Mouse (Mus musculus): ENCODE data around the gene Gm10282.

Gm10282 gene

DNA sequence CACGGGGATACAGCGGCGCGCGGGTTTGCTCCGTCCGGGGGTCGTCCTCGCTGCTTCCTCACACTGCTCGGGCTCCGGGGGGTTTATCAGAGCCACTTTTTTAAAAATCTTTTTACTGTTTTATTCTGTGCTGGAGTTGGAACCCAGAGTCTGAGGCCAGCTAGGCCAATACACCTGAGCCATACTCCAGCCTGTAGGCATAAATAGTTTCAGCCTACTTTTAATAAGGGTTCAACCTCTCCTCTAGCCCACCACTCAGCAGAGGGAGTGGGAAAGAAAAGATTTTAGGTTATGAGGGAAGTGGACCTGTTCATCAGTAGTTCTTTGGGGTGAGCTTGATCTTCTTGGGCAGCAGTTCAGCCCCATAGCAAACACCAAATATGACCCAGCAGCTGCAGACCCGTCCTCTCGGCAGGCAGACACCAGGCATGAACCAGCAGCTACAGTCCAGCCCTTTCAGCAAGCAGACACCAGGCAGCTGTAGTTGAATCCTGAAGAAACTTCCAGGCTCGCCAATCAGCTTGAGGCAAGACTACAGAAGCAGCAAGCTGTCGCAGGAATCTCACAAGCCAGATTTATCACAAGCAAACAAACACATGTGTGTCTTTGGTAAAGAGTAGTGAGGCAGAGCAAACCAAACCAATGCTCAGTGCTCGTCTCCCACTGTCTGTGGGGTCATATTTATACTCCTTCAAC, at the start of gene Gm10282:
Gene Gm10282 (minus strand): TSS at position 51 of the 696 bp plus-strand sequence.
- DNase-seq, result no peak

DNA sequence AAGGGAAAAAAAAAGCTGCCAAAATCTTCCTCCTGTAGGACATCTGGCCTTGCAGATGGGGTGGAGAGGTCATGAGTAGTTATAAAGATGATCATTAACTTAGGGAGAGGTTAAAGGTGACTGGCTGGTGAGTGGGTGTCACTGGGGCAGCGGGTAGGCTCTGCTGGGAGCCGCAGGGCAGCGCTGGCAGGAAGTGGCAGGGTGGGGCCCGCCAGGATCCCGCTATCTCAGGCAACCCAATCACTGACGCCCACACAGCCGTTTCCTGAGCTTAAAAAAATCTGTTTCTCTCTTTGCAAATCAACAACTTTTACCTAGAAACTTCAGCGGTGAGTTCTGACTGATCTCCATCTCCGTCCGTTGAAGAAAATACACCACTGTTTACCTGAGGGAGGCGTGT, 49.2 kb upstream of the Gm10282 start:
- DNase-seq, result peak; percentile 45 to 72

DNA sequence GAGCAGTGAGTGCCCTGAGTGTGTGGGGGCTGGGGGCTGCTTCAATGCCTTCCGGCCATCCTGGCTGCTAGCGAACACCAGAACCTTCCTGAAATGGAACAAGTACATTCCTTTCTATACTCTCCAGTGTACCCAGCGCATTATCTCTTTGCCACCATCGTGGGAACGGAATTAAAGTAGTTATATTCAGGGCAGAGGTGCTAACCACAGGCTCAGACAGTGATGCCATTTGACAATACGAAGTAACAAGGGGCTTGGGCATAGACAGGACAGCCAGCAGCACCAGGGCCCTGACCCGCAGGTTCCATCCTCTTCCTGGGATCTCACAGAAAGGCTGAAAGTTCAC, 48.6 kb upstream of the Gm10282 start:
- DNase-seq, result no peak

DNA sequence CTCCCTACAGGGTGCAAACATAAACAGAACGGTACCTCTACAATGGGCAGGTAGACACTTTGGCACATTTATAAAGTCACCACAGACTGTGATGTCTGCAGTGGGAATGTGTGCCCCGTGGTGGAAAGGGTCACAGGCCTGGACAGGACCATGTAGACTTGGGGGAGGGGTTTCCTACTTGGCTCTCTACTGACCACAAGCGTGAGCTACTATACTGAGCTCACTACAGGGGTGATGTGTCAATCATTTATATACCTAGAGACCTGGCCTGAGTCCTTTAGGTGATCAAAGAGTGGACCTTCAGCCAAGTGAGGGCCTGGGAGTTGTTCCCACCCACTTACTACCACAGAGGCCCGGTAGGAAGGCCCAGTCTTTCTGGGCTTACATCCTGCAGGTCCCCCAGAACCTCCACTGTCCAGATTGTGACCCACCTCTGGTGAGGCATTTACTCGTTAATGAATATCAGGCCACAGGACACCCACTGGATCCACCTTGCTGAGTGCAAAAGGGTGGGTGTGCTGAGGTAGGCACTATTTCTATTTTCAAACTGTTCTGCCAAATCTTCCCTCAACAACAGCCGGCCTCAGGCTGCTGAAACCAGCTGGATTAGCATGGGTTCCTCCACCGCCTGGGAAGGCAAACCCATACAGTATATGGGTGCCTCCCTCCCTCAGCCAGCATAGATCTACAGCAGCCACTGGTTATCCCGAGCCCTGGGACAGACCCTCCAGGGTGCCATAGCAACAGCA, 48.1 kb upstream of the Gm10282 start:
- no peak for DNase-seq

DNA sequence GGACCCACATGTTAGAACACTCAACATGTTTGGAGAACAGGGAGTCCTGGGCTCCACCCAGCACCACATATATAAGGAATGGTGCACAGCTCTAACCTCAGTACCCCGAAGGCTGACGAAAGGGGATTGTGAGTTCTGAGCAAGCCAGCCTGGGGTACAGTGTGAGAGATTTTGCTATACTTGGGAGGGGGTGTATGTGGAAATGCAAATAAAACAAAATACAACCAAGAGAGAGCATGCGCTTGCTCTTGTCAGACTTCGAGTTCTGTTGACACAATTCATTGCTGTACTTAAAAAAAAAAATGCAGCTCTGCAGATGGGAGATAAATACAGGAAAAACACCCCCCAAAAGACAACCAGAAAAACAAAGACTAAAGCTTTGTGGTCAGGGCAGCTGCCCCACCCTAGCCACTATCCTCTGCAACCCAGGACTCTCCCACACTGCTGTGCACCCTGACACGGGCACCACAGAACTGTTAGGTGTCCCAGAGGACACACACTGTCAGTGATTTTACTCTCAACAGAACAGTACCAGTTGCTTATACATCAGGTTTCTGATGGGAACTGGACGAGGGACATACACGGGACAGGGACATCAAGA, 46.4 kb upstream of the Gm10282 start:
- DNase-seq, result no peak

DNA sequence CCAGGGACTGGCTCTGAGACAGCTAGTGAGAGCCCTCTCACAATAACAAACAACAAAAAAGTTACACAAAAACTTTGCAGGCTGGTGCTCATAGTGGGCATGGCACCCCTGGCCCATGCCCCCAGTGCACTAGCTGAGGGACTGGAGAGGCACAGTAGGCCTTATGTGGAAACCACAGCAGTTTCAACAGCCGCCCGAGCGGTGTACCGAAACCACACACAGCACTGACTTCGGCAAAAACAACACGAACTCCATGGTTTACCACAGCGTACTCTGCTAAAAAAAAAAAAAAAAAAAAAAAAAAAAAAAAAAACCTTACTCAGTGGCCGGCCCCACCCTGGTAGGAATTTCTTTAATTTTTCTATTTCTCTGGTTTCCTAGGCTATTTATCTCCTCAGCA, 45.7 kb upstream of the Gm10282 start:
- DNase-seq, result peak; percentile 51 to 74

DNA sequence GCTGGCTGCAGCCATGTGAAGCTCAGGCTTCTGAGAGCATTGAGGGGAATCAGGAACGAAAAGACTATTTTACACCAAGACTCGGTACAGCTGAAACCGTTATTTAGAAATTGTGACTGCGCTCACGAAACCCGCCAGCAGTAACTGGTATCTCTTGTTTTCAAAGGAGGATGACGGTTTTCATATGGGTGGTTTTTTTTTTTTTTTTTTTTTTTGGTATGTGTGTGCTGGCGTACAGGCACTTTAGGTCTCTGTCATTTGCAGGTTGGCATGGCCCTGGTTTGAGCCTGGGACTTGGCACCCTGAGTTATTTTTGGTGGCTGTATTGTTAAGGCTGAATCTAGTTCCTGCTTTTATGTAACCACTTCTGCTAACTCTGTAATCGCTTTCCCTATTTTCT, 44.8 kb upstream of the Gm10282 start:
- no peak for DNase-seq

DNA sequence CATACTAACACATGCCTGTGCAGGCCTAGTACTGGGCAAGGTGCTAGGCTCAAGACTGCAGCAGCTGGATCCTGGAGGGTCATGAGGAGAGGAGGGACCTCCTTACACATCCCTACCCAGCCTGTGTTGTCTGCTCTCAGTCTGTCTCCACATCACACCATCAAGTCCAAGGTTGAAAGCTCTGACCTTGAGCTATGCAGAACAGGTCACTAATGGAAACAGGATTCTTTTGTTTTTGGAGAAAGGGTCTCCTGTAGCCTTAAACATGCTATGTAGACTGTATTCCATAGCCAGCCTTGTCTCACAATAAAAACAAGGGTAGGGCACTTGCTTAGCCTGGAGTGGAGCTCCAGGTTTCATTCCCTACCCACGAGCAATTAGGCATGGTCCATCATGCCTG, 43.9 kb upstream of the Gm10282 start:
- DNase-seq, result no peak

DNA sequence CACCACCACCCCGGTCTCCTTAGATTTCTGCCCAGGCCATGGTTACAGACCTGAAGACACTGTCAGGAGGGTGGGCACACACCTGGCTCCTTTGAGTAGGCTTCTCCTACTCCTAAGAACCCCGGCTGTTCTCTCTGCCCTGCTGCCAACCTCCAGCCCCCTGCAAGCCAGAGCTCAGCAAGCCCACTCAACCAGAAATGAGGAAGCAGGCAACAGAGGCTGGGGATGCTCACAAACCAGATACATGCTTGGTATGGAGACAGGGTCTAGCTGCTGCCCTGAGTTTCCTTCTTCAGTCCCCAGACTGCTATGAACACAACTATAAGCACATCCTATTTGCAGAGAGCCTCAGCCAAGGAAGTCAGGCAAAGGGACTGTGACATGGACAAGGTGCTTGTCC, 43.1 kb upstream of the Gm10282 start:
- no peak for DNase-seq

DNA sequence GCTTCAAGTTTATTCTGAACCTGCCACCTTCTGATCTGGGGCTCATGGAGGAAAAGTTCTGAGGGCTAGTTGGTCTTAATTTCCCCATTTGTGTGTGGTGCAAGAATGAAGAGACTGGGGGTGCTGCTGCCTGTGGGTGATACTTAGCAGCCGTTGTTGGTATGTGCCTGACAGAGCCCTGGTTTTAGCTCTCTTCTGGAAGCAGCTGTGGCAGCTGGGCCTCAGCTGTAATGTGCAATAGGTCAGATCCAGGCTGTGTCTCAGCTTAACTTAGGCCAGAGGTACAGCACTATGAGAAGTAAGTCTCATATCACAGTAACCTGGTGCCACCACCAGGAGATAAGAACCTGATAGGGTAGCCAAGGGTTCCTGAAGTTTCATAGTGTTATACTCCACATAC, 42.5 kb upstream of the Gm10282 start:
- no peak for DNase-seq

DNA sequence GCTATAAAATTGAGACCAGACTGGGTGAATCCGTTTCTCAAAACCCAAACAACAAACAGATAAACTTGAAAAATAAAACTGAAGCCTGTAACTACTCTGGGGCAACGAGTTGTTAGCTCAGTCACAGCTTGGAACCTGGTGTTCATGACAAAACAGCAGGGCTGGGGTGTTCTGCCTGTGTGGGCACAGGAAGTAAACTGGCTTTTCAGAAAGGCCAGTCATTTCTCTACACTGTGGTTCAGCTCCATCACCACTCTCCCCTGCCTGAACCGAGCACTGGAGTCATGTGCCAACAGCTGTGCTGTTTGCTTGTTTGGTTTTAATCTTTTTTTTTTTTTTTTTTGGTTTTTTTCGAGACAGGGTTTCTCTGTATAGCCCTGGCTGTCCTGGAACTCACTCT, 38.7 kb upstream of the Gm10282 start:
- no peak for DNase-seq

DNA sequence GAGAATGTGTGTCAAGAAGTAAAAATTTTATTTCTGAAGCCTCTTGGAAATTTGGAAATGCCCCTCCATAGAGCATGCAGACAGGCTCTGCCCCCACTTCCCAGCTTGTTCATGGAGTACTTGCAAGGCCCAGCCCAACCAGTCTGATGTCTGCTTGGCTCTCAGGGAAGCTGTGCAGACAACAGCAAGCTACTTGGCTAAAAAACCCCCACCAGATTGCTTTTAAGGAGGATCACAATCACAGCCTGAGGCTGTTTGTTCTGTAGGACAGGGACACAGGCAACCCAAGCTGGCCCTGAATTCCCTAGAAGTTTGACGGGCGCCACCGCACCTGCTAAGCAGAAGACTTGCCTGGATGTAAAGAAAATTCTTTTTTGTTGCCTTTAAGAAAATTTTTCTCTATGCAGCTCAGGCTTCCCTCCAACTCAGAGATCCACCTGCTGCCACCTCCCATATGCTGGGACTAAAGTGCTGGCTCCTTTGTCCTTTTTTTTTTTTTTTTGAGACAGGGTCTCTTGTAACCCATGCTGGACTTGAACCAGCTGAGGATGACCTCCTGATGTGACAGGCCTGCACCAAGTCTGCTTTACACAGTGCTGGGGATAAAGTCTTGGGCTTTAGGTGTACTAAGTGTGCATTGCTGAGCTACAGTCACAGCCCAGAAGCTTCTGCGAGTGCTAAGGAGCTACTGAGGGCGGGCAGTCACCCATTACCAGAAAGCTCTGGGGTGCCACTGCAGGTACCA, 37.7 kb upstream of the Gm10282 start:
- no peak for DNase-seq

DNA sequence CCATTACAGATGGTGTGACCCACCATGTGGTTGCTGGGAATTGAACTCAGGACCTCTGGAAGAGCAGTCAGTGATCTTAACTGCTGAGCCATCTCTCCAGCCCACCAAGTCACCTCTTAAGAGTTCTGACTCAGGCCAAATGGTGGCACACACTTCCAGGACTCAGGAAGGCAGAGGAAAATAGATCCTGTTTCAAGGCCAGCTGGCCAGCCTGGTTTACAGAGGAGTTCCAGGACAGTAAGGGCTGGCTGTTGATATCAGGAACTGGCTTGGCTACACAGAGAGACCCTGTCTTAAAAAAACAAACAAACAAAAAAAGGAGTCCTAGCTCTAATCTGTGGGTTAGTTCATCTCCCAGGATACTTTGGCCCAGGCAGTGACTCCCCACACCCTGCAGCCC, 32.0 kb upstream of the Gm10282 start:
- DNase-seq, result no peak

DNA sequence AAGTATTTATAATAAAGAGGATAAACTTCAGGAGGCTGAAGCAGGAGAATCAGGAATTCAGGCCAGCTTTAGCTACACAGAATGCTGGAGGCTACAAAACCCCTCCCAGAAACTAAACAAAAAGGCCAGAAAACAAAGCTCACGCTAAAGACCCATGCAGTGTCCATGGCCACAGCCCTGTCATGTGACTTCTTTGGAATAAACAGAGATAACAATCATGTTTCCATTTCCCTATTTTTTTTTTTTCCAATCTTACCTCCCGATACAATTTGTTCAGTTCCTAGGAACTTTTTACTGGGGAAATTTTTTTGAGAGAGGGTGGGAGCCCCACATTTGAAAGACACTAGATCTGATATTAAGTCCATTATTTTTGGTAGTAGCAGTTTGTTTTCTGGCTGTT, 31.2 kb upstream of the Gm10282 start:
- DNase-seq, result no peak

DNA sequence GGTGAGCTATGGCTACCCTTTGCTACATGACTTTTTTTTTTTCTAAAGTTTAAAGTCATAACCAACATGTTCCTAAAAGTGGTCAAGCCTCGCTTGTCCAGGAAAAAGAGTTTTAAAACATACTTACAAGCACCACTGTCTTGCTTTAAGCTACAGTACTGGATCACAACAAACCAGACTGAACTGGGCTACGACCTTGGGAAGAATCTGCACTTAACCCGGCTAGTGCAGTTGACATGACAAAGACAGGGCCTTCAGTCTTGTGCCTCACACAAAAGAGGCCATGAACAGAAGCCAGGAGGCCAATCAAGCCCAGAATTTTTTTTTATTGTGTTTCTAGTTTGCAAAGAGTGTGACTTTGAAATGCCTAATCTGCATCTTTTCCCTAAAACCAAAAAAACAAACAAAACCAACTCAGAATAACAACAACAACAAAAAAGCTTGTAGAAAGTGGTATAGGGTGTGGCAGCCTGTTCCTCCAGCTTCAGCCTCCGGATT, 29.1 kb upstream of the Gm10282 start:
- DNase-seq, result no peak

DNA sequence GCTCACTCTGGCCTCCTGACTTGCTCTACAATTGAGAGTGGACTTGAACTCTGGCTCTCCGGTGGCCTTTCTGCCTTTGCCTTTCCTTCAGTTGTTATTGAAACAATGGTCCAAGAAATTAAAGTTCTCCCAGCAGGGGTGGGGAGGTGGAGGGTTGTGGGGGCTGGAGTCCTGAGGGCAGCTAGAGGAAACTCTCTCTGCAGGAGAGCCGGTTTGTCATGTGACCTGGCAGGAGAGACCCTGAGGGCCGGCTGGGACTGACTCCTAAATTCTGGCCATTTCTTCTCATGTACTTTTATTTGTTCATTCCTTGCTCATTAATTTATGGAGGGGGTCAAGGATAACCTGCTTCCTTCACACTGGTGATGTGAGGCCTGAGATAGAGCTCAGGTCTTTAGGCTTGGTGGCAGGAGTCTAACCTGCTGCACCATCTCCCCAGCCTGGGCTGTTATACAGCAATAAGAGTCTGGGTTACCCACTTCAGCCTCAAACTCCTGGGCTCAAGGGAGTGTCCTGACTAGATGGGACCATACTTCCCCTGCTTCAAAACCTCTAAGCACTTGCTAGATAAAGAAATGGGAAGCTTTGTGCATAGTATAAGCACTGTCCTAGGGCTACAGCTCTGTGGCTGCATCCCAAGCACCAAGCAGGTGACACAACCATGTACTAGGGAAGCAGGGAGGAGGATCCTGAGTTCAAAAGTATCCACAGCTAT, 28.5 kb upstream of the Gm10282 start:
- no peak for DNase-seq

DNA sequence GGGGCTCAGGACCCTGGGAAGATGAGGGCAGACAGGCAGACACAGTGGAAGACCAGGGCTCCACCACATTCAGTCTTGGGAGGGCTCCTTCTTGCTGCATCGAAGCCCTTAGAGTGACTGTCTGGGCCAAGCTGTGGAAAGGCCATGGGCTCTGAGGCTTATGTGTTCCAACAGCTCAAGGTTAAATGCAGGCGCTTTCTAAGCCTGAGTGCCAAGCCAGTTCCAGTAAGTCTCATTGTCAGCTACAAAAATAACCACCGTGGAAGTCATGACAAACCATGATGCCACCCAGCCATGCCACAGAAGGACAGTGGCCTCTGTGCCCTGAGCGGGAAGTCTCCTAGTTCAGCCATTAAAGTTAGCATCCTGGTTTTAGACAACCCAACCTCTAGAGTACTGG, 26.6 kb upstream of the Gm10282 start:
- no peak for DNase-seq

DNA sequence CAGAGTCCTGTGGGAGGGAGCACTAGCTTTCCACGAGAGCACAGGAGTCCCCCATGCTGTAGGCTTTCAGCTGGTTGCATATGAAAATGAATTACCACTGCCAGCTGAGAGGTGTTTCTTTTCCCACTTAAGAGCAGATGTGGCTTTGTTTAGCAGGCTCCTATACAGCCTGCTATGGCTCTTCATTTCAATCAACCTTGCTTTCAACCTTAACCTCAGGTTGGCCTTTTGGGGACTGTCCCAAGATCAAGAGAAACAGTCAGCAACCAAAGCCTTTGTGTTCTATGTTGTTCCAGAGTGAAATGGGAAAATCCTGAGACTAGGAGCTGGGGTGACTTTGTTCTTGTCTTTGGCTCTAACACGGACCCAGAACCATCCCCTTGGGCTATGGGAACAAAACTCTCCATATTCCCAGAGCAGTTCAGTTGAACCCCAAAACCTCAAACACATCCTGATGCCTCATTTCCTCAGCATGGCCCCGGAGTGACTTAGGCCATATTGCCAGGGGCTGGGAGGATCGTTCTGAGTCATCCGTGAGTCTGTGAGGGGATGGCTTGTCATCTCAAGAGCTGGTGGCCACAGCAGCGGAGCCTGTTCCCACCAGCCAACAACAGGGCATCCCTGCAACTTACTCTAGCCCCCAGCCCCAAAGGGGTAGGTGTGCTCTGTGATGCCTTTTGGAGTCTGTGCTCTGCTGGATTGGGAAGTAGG, 25.9 kb upstream of the Gm10282 start:
- DNase-seq, result no peak

DNA sequence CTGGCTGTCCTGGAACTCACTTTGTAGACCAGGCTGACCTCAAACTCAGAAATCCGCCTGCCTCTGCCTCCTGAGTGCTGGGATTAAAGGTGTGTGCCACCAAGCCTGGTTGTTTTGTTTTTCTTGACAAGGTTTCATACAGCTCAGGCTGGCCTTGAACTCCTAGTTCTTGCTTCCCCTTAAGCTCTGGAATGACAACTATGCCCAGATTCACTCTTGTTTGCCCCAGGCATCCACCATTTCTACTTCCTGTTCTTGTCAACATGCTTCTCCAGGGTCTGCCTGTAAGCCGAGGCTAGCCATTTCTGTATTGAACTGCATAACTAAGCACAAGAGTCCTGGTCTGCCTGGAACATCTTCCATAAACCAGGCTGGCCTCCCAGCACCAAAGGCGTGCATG, 24.1 kb upstream of the Gm10282 start:
- DNase-seq, result no peak

DNA sequence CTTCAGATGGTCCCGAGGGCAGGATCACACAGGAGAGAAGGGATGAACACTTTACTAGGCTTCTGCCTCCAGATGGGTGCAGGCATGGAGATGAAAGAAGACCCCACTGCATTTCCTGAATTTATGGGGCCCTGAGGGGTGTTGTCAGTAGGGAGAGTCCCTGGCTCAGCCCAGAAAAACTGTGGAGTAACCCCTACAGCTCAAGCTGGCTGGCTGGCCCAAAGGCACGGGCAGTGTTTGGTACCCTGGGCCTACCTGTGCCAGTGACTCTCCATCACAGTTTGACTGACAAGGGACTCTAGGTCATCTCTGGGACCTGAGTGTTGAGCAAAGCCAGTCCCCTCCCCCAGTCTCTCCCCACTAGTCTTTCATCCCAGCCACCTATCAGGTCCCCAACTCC, 19.6 kb upstream of the Gm10282 start:
- DNase-seq, result no peak

DNA sequence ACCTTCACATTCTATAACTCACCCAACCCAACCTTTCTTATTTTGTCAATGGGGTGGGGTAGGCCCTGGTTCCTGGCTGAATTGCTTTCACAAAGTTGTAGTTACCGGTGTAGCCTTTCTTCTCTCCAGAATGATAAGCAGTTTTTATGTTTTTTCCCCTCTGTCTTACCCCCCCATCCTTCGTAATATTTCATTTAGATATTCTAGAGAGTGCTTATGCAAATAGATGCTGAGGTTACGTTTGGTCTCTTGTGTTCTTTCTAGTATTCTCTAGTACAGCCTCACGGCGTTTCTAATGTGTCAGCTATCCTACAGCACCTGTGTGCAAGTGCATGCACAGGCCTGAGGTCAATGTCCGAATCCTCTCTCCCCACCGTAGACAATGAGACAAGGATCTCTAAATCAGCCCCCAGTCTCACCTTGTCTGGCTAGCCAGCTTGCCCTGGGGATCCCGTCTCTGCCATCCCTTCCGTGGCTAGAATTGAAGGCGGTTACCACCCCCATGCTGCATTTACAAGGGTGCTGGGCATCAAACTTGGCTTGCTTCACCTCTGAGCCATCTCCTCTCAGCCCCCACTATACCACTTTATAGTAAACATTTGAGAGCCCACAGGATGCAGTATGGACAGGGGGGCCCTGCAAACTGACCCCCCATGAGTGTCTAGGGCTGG, 19.1 kb upstream of the Gm10282 start:
- DNase-seq, result no peak

All from thymus, adult 18-20 months (tissue).